Mouse (Mus musculus) forebrain, embryonic 10.5 days (tissue): ENCODE data around the gene Mknk2. TPM values are rescaled to one million over a fixed set of nuclear protein-coding genes. Genes with fewer than 3 reads are reported as not detected.

Experiments
- DNase-seq: peaks from one replicate; pipeline ENCODE4 v3.0.0-alpha.2; 2017; ENCODE audit warnings: low spot score; ENCODE audit errors: extremely low spot score
- H3K27ac ChIP-seq: fragments of 300-500 bp; sonication (generic); 2 replicates; pipeline ENCODE4 v1.5.1; 2016; ENCODE audit warnings: mild to moderate bottlenecking
- H3K27me3 ChIP-seq: fragments of 300-500 bp; sonication (generic); 2 replicates; pipeline ENCODE4 v1.6.1; 2016; ENCODE audit warnings: mild to moderate bottlenecking; ENCODE audit not compliant: poor library complexity, severe bottlenecking
- H3K36me3 ChIP-seq: fragments of 300-500 bp; sonication (generic); replicated peaks from 2 replicates; pipeline ENCODE4 v1.6.1; 2016; ENCODE audit warnings: mild to moderate bottlenecking, moderate library complexity
- H3K4me1 ChIP-seq: fragments of 300-500 bp; sonication (generic); 2 replicates; pipeline ENCODE4 v1.6.1; 2016
- H3K4me3 ChIP-seq: fragments of 300-500 bp; sonication (generic); 2 replicates; pipeline ENCODE4 v1.5.1; 2016; ENCODE audit warnings: mild to moderate bottlenecking, moderate library complexity
- H3K9me3 ChIP-seq: fragments of 300-500 bp; sonication (generic); 2 replicates; pipeline ENCODE4 v1.6.1; 2016; ENCODE audit warnings: mild to moderate bottlenecking, moderate library complexity
- WGBS: fragments of 180-500 bp; shearing (Covaris S2); methylation state at CpG from one replicate; pipeline ENCODE4 v1.1.7; 2016; 5-methylcytosine and 5-hydroxymethylcytosine counted together
- polyA plus RNA-seq: library from polyadenylated mRNA; unstranded; fragments of >200 nt; fragmentation: Nextera tagmentation; extraction: Ambion mirVana; gene quantifications from 2 replicates; pipeline ENCODE4 v1.2.1, GENCODE M21; 2016

The Mknk2 gene
- polyA plus RNA-seq: 91.0 and 100 TPM in 2 replicates

DNA sequence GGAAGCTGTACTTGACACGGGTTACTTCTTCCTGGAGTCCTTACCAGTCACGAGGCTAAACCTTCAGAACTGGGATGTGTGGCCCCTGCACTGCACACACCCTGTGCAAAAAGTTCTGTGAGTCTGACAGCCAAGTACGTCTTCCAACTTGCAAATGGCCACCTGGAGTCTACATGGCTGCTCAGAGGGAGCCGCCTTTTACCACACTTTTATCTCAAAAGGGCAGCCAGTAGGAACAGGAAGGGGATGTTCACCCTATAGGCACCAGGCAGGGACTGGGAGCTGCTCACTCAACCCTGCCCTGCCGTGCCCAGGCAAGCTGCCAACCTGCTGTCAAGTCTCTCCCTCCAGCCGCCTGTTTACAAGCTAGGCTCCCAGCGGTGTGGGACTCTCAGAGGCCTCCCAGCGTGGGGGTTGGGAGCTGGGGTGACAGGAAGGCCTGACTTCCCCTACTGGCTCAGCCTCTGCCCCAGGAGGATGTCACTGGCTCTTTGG is at the start of gene Mknk2:
Mknk2 (minus strand) TSS at position 171 of the 495 bp plus-strand sequence.
- Histone ChIP-seq H3K4me3 (peak within 1 kb of the TSS; percentile 99), H3K36me3 (peaks cover 15% of the 10 kb centered on the region), H3K4me1 (peaks cover 64% of the 10 kb centered on the region), H3K9me3 (no peaks in the 10 kb centered on the region), H3K27me3 (no peaks in the 10 kb centered on the region), H3K27ac (peak within 1 kb of the TSS; percentile 96)
- DNase-seq: no peak
- WGBS: 44% methylated on average over 8 of the region's 8 CpGs

DNA sequence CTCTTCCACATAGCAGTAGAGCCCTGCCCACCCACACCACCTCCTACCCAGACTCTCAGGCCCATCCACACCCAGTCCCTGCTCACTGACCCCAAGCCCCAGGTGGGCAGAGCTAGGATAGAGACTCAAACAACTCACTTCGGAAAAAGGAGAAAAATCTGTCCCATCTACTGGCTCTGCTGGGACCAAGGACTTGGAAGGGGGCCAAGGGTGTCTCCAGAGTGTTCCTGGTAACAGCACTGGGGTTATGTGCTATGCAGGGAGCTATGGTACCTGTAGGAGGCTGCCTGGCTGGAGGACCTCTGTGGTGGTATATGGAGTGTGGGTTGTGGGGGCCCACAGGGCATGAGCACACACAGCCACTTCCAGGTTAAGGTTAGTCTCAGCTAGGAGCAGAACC is 39.4 kb upstream of the Mknk2 start:
- H3K27me3 ChIP-seq: no peaks in the 10 kb centered on the region
- no peaks in the 10 kb centered on the region for H3K9me3 ChIP-seq
- 89% methylated on average over 1 of the region's 1 CpGs for WGBS
- H3K4me1 ChIP-seq: no peaks in the 10 kb centered on the region
- no peak overlapping the region for H3K27ac ChIP-seq
- DNase-seq: no peak
- no peak overlapping the region for H3K4me3 ChIP-seq
- peaks cover 100% of the 10 kb centered on the region for H3K36me3 ChIP-seq

DNA sequence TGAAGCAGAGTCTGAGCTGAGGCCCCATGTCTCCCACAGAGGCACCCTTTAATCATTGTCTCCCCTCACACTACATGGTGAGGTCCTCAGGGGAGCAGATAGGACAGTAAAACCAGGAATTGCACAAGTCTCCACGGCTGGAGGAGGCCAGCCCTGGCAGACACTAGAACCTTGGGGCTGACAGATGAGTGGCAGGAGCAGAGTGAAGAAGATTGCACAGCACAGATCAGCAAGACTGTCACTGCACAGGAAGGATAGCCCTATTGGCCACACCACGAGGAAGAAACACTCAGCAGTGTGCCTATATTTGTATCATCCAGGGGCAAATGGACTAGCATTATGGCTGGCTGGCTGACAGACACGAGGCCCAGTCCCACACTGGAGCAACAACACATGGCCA is 32.9 kb upstream of the Mknk2 start:
- H3K4me3 ChIP-seq: no peak overlapping the region
- no peaks in the 10 kb centered on the region for H3K27me3 ChIP-seq
- no peak overlapping the region for H3K27ac ChIP-seq
- H3K9me3 ChIP-seq: no peaks in the 10 kb centered on the region
- no peaks in the 10 kb centered on the region for H3K4me1 ChIP-seq
- peaks cover 100% of the 10 kb centered on the region for H3K36me3 ChIP-seq
- DNase-seq: no peak
- 90% methylated on average over 3 of the region's 3 CpGs for WGBS

DNA sequence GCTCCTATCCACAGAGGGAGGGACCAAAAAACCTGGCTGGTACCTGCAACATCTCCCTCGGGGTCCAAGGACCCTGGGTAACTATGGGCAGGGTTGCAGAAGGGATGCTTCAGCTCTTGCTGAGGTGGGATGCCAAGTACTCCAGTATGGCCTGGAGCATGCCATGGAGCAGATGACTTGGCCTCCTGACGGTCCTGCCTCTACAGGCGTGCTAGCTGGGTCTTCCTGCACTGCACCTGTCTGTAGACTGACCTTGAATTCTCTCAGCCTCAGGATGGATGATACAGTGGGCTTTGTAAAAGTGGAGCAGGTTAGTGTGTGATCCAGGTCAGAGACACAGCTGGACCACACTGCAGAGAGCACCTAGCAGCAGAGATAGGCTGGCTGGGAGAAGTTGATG is 27.6 kb upstream of the Mknk2 start:
- WGBS: 72% methylated on average over 3 of the region's 3 CpGs
- no peak overlapping the region for H3K4me3 ChIP-seq
- H3K27ac ChIP-seq: no peak overlapping the region
- peaks cover 36% of the 10 kb centered on the region for H3K4me1 ChIP-seq
- no peaks in the 10 kb centered on the region for H3K27me3 ChIP-seq
- H3K9me3 ChIP-seq: no peaks in the 10 kb centered on the region
- no peak for DNase-seq
- peaks cover 57% of the 10 kb centered on the region for H3K36me3 ChIP-seq

DNA sequence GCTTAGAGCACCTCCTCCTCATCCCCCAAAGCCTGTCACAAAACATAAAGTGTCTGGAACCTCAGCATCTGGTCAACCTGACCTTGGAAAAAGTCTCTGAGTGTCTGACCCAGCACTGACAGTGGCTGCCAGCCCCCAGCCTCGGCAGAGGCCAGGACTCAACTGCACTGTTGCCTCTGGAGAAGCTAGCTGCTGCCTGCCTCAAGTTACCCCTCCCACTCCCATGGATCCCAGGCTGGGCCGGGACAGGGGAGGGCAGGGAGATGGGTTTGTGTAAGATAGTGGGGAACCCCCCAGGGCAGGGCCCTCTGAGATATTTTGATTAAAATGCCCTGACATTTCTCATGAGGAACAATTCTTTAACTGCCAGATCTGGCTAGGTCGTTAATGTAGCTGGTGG is 27.1 kb upstream of the Mknk2 start:
- peaks cover 52% of the 10 kb centered on the region for H3K36me3 ChIP-seq
- WGBS: 72% methylated on average over 3 of the region's 3 CpGs
- H3K4me3 ChIP-seq: peak overlapping the region; percentile 15; the same call in 1 of the 2 replicates

DNA sequence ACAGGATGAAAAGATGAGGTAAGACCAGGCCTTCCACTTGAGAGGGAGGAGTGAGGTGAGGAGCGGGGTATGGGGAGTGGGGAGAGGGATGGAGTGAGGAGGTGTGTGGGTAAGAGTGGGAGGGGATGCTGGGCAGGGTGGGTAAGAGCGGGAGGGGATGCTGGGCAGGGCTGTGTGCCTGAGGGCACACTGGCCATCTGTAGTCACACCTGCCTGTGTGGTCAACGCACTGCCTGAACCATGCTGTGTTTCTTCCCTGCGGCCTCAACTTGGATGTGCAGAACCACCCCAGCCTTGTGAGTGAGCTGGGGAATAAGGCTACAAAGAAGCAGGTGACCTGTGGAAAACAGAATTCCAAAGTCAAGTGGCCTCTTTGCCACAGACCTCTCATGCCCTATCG is 26.5 kb upstream of the Mknk2 start:
- H3K4me3 ChIP-seq: peak overlapping the region; percentile 15; the same call in 1 of the 2 replicates
- no peaks in the 10 kb centered on the region for H3K9me3 ChIP-seq
- 87% methylated on average over 5 of the region's 5 CpGs for WGBS

More for the DNA sequence above, 27.1 kb upstream of the Mknk2 start:
- no peak for DNase-seq
- no peak overlapping the region for H3K27ac ChIP-seq
- no peaks in the 10 kb centered on the region for H3K27me3 ChIP-seq
- no peaks in the 10 kb centered on the region for H3K9me3 ChIP-seq
- H3K4me1 ChIP-seq: peaks cover 41% of the 10 kb centered on the region

DNA sequence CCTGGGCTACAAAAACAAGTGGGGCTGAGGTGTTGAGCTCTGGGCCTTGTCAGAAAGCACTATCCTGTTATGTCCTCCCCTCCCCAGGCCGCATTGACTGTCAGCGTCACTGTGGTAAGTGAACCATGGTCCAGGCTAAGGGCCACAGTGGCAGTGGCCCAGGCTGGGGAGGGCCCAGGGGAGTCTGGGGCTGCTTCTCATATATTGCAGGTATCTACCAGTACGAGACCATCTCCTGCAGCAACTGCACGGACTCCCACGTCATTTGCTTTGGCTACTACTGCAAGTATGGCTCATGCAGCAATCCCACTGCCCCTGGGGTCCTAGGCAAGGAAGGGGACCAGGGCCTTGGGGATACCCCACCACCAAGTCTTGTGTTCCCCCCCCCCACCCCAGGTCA is 25.7 kb upstream of the Mknk2 start:
- peaks cover 44% of the 10 kb centered on the region for H3K36me3 ChIP-seq
- peak overlapping the region; percentile 64; the same call in 1 of the 2 replicates for H3K4me3 ChIP-seq
- peaks cover 44% of the 10 kb centered on the region for H3K4me1 ChIP-seq
- 90% methylated on average over 5 of the region's 5 CpGs for WGBS
- H3K27ac ChIP-seq: peak overlapping the region; percentile 83; the same call in 1 of the 2 replicates
- H3K27me3 ChIP-seq: no peaks in the 10 kb centered on the region
- DNase-seq: no peak
- no peaks in the 10 kb centered on the region for H3K9me3 ChIP-seq

More for the DNA sequence above, 26.5 kb upstream of the Mknk2 start:
- Histone ChIP-seq H3K27ac (no peak overlapping the region), H3K27me3 (no peaks in the 10 kb centered on the region), H3K4me1 (peaks cover 43% of the 10 kb centered on the region), H3K36me3 (peaks cover 46% of the 10 kb centered on the region)
- DNase-seq: no peak

DNA sequence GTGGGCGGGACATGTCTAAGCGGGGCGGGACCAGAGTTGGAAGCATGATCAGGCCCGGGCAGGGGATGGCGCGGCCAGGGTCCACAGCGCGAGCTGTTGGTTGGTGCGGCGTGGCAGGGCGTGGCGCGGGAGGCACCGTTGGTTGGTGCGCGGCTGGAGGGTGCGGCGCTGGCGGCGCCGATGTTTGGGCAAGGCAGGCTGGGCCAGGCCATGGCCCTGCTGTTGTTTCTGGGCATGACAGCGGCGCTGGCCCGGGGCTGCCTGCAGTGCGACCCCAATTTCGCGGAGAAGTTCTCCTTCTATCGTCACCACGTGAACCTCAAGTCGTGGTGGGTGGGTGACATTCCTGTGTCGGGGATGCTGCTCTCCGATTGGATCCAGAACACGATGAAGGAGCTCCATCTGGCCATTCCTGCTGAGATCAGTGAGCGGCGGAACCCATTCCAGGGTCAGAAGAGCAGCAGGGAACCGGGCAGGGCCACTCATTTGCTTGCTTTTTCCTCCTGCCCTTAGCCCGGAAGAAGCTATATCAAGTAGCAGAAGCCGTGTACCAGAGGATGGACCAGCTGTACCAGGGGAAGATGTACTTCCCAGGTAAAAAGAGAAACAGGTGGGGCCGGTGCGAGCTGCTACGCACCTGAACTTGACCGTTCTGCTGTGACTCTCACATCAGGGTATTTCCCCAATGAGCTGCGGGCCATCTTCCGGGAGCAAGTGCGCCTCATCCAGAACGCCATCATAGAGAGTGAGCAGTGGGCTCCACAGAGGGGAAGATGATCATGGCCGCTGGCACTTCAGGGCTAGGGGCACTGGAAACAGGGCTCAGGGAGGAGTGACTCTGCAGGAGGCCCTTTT is 24.9 kb upstream of the Mknk2 start:
- DNase-seq: peak; percentile 94
- H3K4me3 ChIP-seq: peak overlapping the region; percentile 64
- peak overlapping the region; percentile 83 for H3K27ac ChIP-seq
- H3K27me3 ChIP-seq: no peaks in the 10 kb centered on the region
- H3K36me3 ChIP-seq: peaks cover 44% of the 10 kb centered on the region
- H3K4me1 ChIP-seq: peaks cover 53% of the 10 kb centered on the region
- no peaks in the 10 kb centered on the region for H3K9me3 ChIP-seq
- 2% methylated on average over 47 of the region's 47 CpGs for WGBS

DNA sequence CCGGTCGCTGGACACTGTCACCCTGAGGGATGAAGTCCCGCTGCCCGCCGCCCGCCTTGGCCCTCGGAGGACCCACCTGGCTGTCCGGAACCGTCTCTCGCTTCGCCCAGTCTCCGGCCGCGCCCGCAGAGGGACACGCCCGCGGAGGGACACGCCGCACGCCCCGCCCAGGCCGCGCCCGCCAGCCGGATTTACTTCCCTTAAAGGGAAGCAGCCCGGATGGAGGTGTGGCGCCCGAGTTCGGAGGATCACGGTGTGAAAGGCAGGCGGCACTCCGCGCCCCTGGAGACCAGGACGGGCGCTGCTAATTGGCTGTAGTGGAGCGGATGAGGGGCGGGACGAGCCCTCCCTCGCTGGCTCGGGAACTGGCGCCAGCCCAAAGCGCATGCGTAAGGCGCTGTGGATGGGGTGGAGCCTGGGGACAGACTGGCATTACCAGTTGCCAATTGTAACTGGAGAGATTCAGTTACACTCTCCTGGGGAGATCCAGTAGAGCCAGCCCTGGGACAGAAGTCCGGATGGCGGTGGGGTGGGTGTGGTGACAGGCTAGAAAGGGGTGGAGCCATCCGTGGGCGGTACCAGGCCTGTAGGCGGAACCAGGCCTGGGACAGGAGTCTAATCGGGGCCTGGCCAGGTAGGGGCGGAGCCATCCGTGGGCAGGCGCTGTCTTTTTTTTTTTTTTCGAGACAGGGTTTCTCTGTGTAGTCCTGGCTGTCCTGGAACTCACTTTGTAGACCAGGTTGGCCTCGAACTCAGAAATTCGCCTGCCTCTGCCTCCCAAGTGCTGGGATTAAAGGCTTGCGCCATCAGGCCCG is 24.0 kb upstream of the Mknk2 start, which contains the start of the genes Mob3a and Izumo4:
Mob3a (minus strand) TSS at position 257 of the 815 bp plus-strand sequence.
Izumo4 (plus strand) TSS at position 464 of the 815 bp plus-strand sequence.
- DNase-seq: peak; percentile 100
- Histone ChIP-seq H3K36me3 (peaks cover 39% of the 10 kb centered on the region), H3K27ac (peak within 1 kb of the TSS; percentile 83), H3K9me3 (no peaks in the 10 kb centered on the region), H3K4me3 (peak within 1 kb of the TSS; percentile 64), H3K27me3 (no peaks in the 10 kb centered on the region), H3K4me1 (peaks cover 54% of the 10 kb centered on the region)
- under 1% methylated on average over 59 of the region's 59 CpGs for WGBS

DNA sequence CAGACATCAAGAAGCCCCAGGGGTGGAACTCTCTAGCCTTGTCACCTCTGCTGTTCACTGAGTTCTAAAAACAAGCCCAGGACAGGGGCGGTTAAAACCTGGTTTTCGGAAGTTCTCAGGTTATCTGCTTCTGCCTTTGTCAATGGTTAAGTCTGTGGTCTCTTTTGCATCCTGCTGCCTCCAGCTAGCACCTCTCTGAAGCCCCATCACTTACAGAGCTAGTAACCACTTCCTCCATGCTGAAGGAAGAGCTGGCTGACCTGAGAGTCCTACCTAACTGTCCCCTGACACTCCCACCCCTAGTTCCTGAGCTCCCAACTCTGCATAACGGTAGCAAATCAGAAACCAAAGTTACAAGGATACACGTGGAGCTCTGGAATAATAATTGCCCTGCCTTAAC is 22.8 kb upstream of the Mknk2 start:
- no peak for DNase-seq
- peaks cover 66% of the 10 kb centered on the region for H3K4me1 ChIP-seq
- H3K27me3 ChIP-seq: no peaks in the 10 kb centered on the region
- WGBS: 51% methylated on average over 4 of the region's 4 CpGs
- H3K36me3 ChIP-seq: peaks cover 30% of the 10 kb centered on the region
- peak overlapping the region; percentile 83 for H3K27ac ChIP-seq
- H3K4me3 ChIP-seq: peak overlapping the region; percentile 64
- H3K9me3 ChIP-seq: no peaks in the 10 kb centered on the region

DNA sequence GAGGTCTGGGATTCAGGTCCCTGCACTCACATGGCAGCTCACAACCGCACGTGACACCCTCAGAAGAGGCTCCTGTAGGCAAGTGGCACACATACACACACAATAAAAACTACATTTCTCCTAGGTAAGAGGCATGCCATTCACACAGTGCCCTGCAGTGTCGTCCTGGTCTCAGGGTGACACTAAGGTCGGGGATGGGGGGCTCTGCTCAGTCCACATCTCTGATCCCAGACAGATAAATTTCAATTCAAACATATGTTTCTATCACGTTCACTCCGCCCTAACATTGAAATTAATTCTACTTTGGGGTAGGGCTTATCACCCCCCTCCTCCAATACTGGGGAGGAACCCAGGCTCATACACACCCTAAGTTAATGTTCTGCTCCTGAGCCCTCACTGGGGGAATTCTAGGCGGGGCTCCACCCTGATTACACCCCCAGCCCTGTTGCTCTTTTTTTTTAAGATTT is 22.2 kb upstream of the Mknk2 start:
- Histone ChIP-seq H3K27ac (no peak overlapping the region), H3K36me3 (peaks cover 26% of the 10 kb centered on the region), H3K4me3 (peak overlapping the region; percentile 64; the same call in 1 of the 2 replicates), H3K9me3 (no peaks in the 10 kb centered on the region), H3K4me1 (peaks cover 66% of the 10 kb centered on the region), H3K27me3 (no peaks in the 10 kb centered on the region)
- WGBS: 88% methylated on average over 7 of the region's 7 CpGs
- no peak for DNase-seq

DNA sequence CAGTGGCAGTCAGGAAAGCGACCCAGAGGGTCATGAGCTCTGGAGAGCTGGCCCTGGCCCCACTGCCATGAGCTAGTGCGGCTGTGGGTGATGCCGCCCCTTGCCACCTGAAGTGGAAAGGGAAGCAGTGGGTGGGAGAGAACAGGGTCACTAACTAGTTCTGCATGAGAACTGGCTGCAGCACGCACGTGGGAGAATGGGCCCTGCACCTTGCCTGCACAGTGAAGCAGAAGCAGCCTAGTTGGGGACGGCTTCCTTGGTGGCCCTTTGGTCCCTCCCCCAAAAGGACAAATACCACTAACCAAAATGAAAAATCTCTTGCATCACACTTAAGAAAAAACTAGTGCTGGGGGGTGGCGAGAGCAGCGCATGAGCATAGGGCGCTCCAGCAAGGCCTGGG is 20.7 kb upstream of the Mknk2 start:
- H3K27me3 ChIP-seq: no peaks in the 10 kb centered on the region
- H3K4me1 ChIP-seq: peaks cover 55% of the 10 kb centered on the region
- DNase-seq: no peak
- no peaks in the 10 kb centered on the region for H3K9me3 ChIP-seq
- 90% methylated on average over 9 of the region's 9 CpGs for WGBS
- H3K36me3 ChIP-seq: peaks cover 33% of the 10 kb centered on the region
- H3K4me3 ChIP-seq: peak overlapping the region; percentile 7; the same call in 1 of the 2 replicates
- H3K27ac ChIP-seq: peak overlapping the region; percentile 45
